10 mouse cellular contexts compared by ENCODE assay signal in the genomic region with DNA sequence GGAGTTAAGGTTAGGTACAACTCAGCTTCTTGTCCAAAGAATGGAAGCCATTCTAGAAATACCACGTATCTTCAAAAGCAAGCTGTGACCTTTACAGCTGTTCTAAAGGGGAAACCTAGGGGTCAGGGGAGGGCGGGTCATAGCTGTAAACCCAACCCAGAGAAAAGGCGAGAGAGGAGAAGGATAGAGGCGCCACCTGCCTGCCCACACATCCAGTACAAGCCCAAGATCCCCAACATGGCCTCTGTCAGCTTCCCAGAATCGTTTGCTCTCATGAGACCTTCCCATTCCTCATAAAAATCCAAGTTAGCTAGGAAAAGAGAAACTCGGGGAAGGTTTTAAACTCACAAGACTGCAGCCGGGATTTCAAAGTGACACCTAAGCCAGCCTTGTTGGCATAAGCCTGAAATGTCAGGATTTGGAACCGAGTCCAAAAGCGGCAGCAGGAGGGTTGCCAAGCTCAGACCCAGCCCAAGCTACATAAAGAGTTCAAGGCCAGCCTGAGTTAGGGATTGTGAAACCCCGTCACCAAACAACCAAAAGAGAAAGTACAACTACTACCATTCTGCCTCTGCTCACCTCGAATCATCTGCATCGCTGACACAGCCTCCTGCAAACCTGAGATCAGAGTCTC.
DNase-seq lines count a peak whose midpoint lies in the region; ATAC-seq and TF ChIP-seq lines count a peak whose summit lies in the region.
"Had no signal": no experiment of that assay in that cellular context is flagged by ENCODE, and none has a peak within 500 bp of the region (broad histone marks: within the 10 kb centered on the region; RNA-seq: fewer than 3 reads in every experiment).

No protein-coding gene starts in this region.

- peaks cover 10% of the 10 kb centered on the region for H3K4me1 ChIP-seq in forebrain, embryonic 15.5 days
- peaks cover 7% of the 10 kb centered on the region for H3K4me1 ChIP-seq in forebrain, embryonic 16.5 days (replicated peaks; ENCODE audit: control insufficient read depth, insufficient read depth, low read length)
- peaks cover 0 to 26% of the 10 kb centered on the region in 2 experiments; a peak in 3 of 4 replicates for H3K4me1 ChIP-seq in CH12.LX (ENCODE audit: control insufficient read depth in 1 of 2, insufficient read depth in 2 of 2)
- peaks cover 15% of the 10 kb centered on the region; the same call in 1 of the 2 replicates for H3K4me1 ChIP-seq in brown adipose tissue, adult 24 weeks (ENCODE audit: control insufficient read depth, insufficient read depth, insufficient read length, low read length)
- H3K4me1 ChIP-seq in liver, adult 2 months (ENCODE audit: control insufficient read depth, insufficient read depth, low read length): peaks cover 21% of the 10 kb centered on the region
- no peaks in the 10 kb centered on the region for H3K4me1 ChIP-seq in kidney, adult 2 months (ENCODE audit: control insufficient read depth, insufficient read depth, low read length)

- no peak overlapping the region for H3K4me2 ChIP-seq in forebrain, embryonic 15.5 days (replicated peaks)
- H3K4me2 ChIP-seq in forebrain, embryonic 16.5 days (ENCODE audit: low read length): no peak overlapping the region
- 0 out of 2 replicates have a peak overlapping the region, but pooled peaks have one; percentile 18 for H3K4me2 ChIP-seq in CH12.LX (ENCODE audit: insufficient read depth, low read depth, poor library complexity, severe bottlenecking)

- no peaks in the 10 kb centered on the region for H3K9me3 ChIP-seq in forebrain, embryonic 15.5 days
- no peaks in the 10 kb centered on the region for H3K9me3 ChIP-seq in forebrain, embryonic 16.5 days (ENCODE audit: control insufficient read depth, low read length)
- H3K9me3 ChIP-seq in CH12.LX (replicated peaks; ENCODE audit: low read length): peaks cover 5% of the 10 kb centered on the region

- no peak for ATAC-seq in forebrain, embryonic 15.5 days (replicated peaks)
- no peak for ATAC-seq in forebrain, embryonic 16.5 days

- in situ Hi-C loops in CH12.LX (cut with MboI; ENCODE audit: low pct_ligation_motif_present, low pct_unique_long_range_greater_than_20kb, low sequenced_read_pairs): no loop called here

- no peak for TF ChIP-seq POLR2A in CH12.LX (IDR thresholded peaks at IDR 0.05; ENCODE audit: low read depth, low read length)
- no peak for TF ChIP-seq POLR2A in liver, adult 2 months (IDR thresholded peaks at IDR 0.05; ENCODE audit: extremely low read depth, insufficient read depth, low read length)
- TF ChIP-seq POLR2A in kidney, adult 2 months (IDR thresholded peaks at IDR 0.05; ENCODE audit: low read depth, low read length): no peak

- no peak for DNase-seq in CH12.LX (ENCODE audit: extremely low read depth)
- DNase-seq in liver, adult 2 months (ENCODE audit: extremely low read depth, low read depth, low spot score): peak; percentile 97
- DNase-seq in MN1 (ENCODE audit: low spot score): no peak
- DNase-seq in left cerebral cortex, adult 11 months (ENCODE audit: low spot score): no peak
- DNase-seq in kidney, adult 2 months: no peak
- DNase-seq: B cell, adult 2 months; gastrocnemius, postnatal 36 days had no signal

- TF ChIP-seq CTCF in CH12.LX (conservative IDR thresholded peaks at IDR 0.05 in 1 of 2, IDR thresholded peaks at IDR 0.05 in 1 of 2; ENCODE audit: low read depth in 2 of 2, low read length in 2 of 2): peak in 1 of 2 experiments; percentile 41; a peak in 2 of 4 replicates
- peak; percentile 52 for TF ChIP-seq CTCF in liver, adult 2 months (IDR thresholded peaks at IDR 0.05; ENCODE audit: low read depth, low read length)
- no peak; the same call in 1 of the 2 replicates for TF ChIP-seq CTCF in kidney, adult 2 months (conservative IDR thresholded peaks at IDR 0.05; ENCODE audit: insufficient read depth, insufficient read length, low read depth, low read length)

- no peaks in the 10 kb centered on the region for H3K27me3 ChIP-seq in forebrain, embryonic 15.5 days
- no peaks in the 10 kb centered on the region for H3K27me3 ChIP-seq in forebrain, embryonic 16.5 days (replicated peaks; ENCODE audit: control insufficient read depth, insufficient read depth, low read length)
- H3K27me3 ChIP-seq in CH12.LX (replicated peaks): no peaks in the 10 kb centered on the region
- no peaks in the 10 kb centered on the region for H3K27me3 ChIP-seq in liver, adult 2 months (ENCODE audit: control insufficient read depth, insufficient read depth, low read length)
- H3K27me3 ChIP-seq in kidney, adult 2 months (replicated peaks; ENCODE audit: control insufficient read depth, insufficient read depth, low read length): no peaks in the 10 kb centered on the region

- TF ChIP-seq RAD21 in CH12.LX (IDR thresholded peaks at IDR 0.05; ENCODE audit: low read depth, low read length): peak; percentile 35

- no peak for TF ChIP-seq EP300 in CH12.LX (IDR thresholded peaks at IDR 0.05; ENCODE audit: low read length)

- H3K79me2 ChIP-seq in CH12.LX (replicated peaks; ENCODE audit: control insufficient read depth, extremely low read depth, insufficient read depth, poor library complexity, severe bottlenecking): no peaks in the 10 kb centered on the region
- 0 out of 2 replicates have a peak, but pooled peaks cover 3% of the 10 kb centered on the region for H3K79me2 ChIP-seq in liver, adult 2 months (ENCODE audit: control insufficient read depth, insufficient read depth, low read length)

- H3K36me3 ChIP-seq in forebrain, embryonic 15.5 days: no peaks in the 10 kb centered on the region
- no peaks in the 10 kb centered on the region for H3K36me3 ChIP-seq in forebrain, embryonic 16.5 days (ENCODE audit: control insufficient read depth, insufficient read depth)
- no peaks in the 10 kb centered on the region for H3K36me3 ChIP-seq in CH12.LX (replicated peaks in 1 of 2; ENCODE audit: control insufficient read depth in 1 of 2, insufficient read depth in 1 of 2, low read length in 1 of 2)
- no peaks in the 10 kb centered on the region for H3K36me3 ChIP-seq in liver, adult 2 months (ENCODE audit: control insufficient read depth, insufficient read depth, low read length)
- no peaks in the 10 kb centered on the region for H3K36me3 ChIP-seq in kidney, adult 2 months (ENCODE audit: control insufficient read depth, insufficient read depth, low read length)

- WGBS in forebrain, embryonic 15.5 days: 68% methylated on average over 12 of the region's 12 CpGs
- WGBS in forebrain, embryonic 16.5 days: 73% methylated on average over 12 of the region's 12 CpGs
- WGBS in liver, adult 2 months: 15% methylated on average over 12 of the region's 12 CpGs
- WGBS in kidney, adult 2 months: 81% methylated on average over 12 of the region's 12 CpGs

- dilution Hi-C loops in CH12.LX (cut with MboI; ENCODE audit: extremely low pct_ligation_motif_present, extremely low pct_unique_long_range_greater_than_20kb, low sequenced_read_pairs): no loop called here

- no peak overlapping the region for H3K9ac ChIP-seq in forebrain, embryonic 15.5 days (replicated peaks)
- H3K9ac ChIP-seq in forebrain, embryonic 16.5 days (replicated peaks; ENCODE audit: low read depth, low read length): no peak overlapping the region
- H3K9ac ChIP-seq in CH12.LX (ENCODE audit: insufficient read depth, low read depth): no peak overlapping the region
- peak overlapping the region; percentile 70 for H3K9ac ChIP-seq in liver, adult 2 months (ENCODE audit: low read depth, low read length)

- H3K4me3 ChIP-seq in forebrain, embryonic 15.5 days: no peak overlapping the region
- H3K4me3 ChIP-seq in forebrain, embryonic 16.5 days (replicated peaks; ENCODE audit: low read length): no peak overlapping the region
- no peak overlapping the region for H3K4me3 ChIP-seq in CH12.LX (replicated peaks in 1 of 3; ENCODE audit: low read depth in 2 of 3, low read length in 2 of 3, poor library complexity in 1 of 3)
- H3K4me3 ChIP-seq in brown adipose tissue, adult 24 weeks (ENCODE audit: insufficient read depth, low read depth, low read length): no peak overlapping the region
- H3K4me3 ChIP-seq in liver, adult 2 months (ENCODE audit: insufficient read depth, low read depth, low read length): peak overlapping the region; percentile 52
- H3K4me3 ChIP-seq in kidney, adult 2 months (ENCODE audit: insufficient read depth, low read depth, low read length): no peak overlapping the region

- peak overlapping the region; percentile 40; the same call in 1 of the 2 replicates for H3K27ac ChIP-seq in forebrain, embryonic 15.5 days (replicated peaks)
- no peak overlapping the region for H3K27ac ChIP-seq in forebrain, embryonic 16.5 days (ENCODE audit: low read length)
- no peak overlapping the region for H3K27ac ChIP-seq in CH12.LX (ENCODE audit: insufficient read depth, low read depth)
- H3K27ac ChIP-seq in brown adipose tissue, adult 24 weeks (replicated peaks; ENCODE audit: low read depth, low read length): 0 out of 2 replicates have a peak overlapping the region, but pooled peaks have one; percentile 27
- peak overlapping the region; percentile 44 for H3K27ac ChIP-seq in liver, adult 2 months (replicated peaks; ENCODE audit: insufficient read depth, low read depth, low read length)
- no peak overlapping the region for H3K27ac ChIP-seq in kidney, adult 2 months (ENCODE audit: insufficient read depth, low read depth, low read length)

TF ChIP-seq in CH12.LX, 34 proteins besides CTCF, POLR2A, EP300 and RAD21:
- TF ChIP-seq TCF12 (IDR thresholded peaks at IDR 0.05; ENCODE audit: low read depth, low read length) (no peak), NRF1 (IDR thresholded peaks at IDR 0.05; ENCODE audit: low read depth, low read length) (no peak), ELF1 (IDR thresholded peaks at IDR 0.05; ENCODE audit: low read depth, low read length) (no peak), NELFE (IDR thresholded peaks at IDR 0.05; ENCODE audit: low read depth, low read length) (no peak), SMC3 (IDR thresholded peaks at IDR 0.05; ENCODE audit: low read depth, low read length) (peak; percentile 49)
TF ChIP-seq in CH12.LX: peak in this region for 1.

Comparison
In these comparisons a context has a peak if more than half of its experiments do, and no peak if none do; other contexts are left out.
1. H3K27ac ChIP-seq: peak in forebrain, embryonic 15.5 days (single experiment), brown adipose tissue, adult 24 weeks (single experiment) and liver, adult 2 months (single experiment); none in forebrain, embryonic 16.5 days (single experiment), CH12.LX (single experiment) and kidney, adult 2 months (single experiment).